Mouse (Mus musculus): Measurements from ENCODE around the gene Cdkn2b. TPM values are rescaled to one million over a fixed set of nuclear protein-coding genes. Genes with fewer than 3 reads are reported as not detected.

Cdkn2b gene
- total and polyA plus RNA-seq, 3 experiments: not detected

- no peaks in the 10 kb centered on the region for H3K9me3 ChIP-seq (replicated peaks; ENCODE audit: low read length)
Observed at GRCm38 (mm10) chr4:89305691-89306090, 5.1 kb downstream of the Cdkn2b start.

GRCm38 (mm10) chr4:89303281-89303995 is 7.4 kb downstream of the Cdkn2b start:
- H3K4me1 ChIP-seq (ENCODE audit: control insufficient read depth in 1 of 2, insufficient read depth in 2 of 2): no peaks in the 10 kb centered on the region
- H3K9me3 ChIP-seq (replicated peaks; ENCODE audit: low read length): no peaks in the 10 kb centered on the region
- no peak for DNase-seq (ENCODE audit: extremely low read depth)
- TF ChIP-seq BHLHE40 (IDR thresholded peaks at IDR 0.05; ENCODE audit: low read depth, low read length) (no peak), ZKSCAN1 (IDR thresholded peaks at IDR 0.05; ENCODE audit: borderline replicate concordance, low read depth, low read length) (no peak), MAX (IDR thresholded peaks at IDR 0.05; ENCODE audit: low read length) (no peak), POLR2AphosphoS2 (IDR thresholded peaks at IDR 0.05; ENCODE audit: low read depth, low read length) (no peak), MEF2A (IDR thresholded peaks at IDR 0.05; ENCODE audit: borderline replicate concordance, low read depth, low read length) (no peak), USF1 (IDR thresholded peaks at IDR 0.05; ENCODE audit: low read depth, low read length) (no peak), MXI1 (IDR thresholded peaks at IDR 0.05; ENCODE audit: low read depth, low read length) (no peak), SMC3 (IDR thresholded peaks at IDR 0.05; ENCODE audit: low read depth, low read length) (no peak), POLR2A (IDR thresholded peaks at IDR 0.05; ENCODE audit: low read depth, low read length) (no peak), JUN (IDR thresholded peaks at IDR 0.05; ENCODE audit: insufficient read depth, low read depth, low read length) (no peak), USF2 (conservative IDR thresholded peaks at IDR 0.05; ENCODE audit: low read depth, low read length) (no peak), CHD2 (IDR thresholded peaks at IDR 0.05; ENCODE audit: low read length) (no peak), HCFC1 (IDR thresholded peaks at IDR 0.05; ENCODE audit: low read depth, low read length) (no peak), MAFK (IDR thresholded peaks at IDR 0.05; ENCODE audit: insufficient replicate concordance, low read length) (no peak), NELFE (IDR thresholded peaks at IDR 0.05; ENCODE audit: low read depth, low read length) (no peak), CTCF (conservative IDR thresholded peaks at IDR 0.05 in 1 of 2, IDR thresholded peaks at IDR 0.05 in 1 of 2; ENCODE audit: low read depth in 2 of 2, low read length in 2 of 2) (no peak), GABPA (IDR thresholded peaks at IDR 0.05; ENCODE audit: insufficient replicate concordance, low read depth, low read length) (no peak), ZMIZ1 (IDR thresholded peaks at IDR 0.05; ENCODE audit: low read depth, low read length) (no peak), CHD1 (IDR thresholded peaks at IDR 0.05; ENCODE audit: low read depth, low read length) (no peak)
- H3K79me2 ChIP-seq (replicated peaks; ENCODE audit: control insufficient read depth, extremely low read depth, insufficient read depth, poor library complexity, severe bottlenecking): no peaks in the 10 kb centered on the region
- H3K27ac ChIP-seq (ENCODE audit: insufficient read depth, low read depth): no peak overlapping the region
- H3K4me3 ChIP-seq (replicated peaks in 1 of 3; ENCODE audit: low read depth in 2 of 3, low read length in 2 of 3, poor library complexity in 1 of 3): no peak overlapping the region
- H3K4me2 ChIP-seq (ENCODE audit: insufficient read depth, low read depth, poor library complexity, severe bottlenecking): no peak overlapping the region
- no peaks in the 10 kb centered on the region for H3K36me3 ChIP-seq (replicated peaks in 1 of 2; ENCODE audit: control insufficient read depth in 1 of 2, insufficient read depth in 1 of 2, low read length in 1 of 2)
- dilution Hi-C loops (cut with MboI; ENCODE audit: extremely low pct_ligation_motif_present, extremely low pct_unique_long_range_greater_than_20kb, low sequenced_read_pairs): no loop called here
- H3K27me3 ChIP-seq (replicated peaks): no peaks in the 10 kb centered on the region
- in situ Hi-C loops (cut with MboI; ENCODE audit: low pct_ligation_motif_present, low pct_unique_long_range_greater_than_20kb, low sequenced_read_pairs): no loop called here
- H3K9ac ChIP-seq (ENCODE audit: insufficient read depth, low read depth): no peak overlapping the region

More at GRCm38 (mm10) chr4:89305691-89306090, 5.1 kb downstream of the Cdkn2b start:
- Histone ChIP-seq H3K4me3 (replicated peaks in 1 of 3; ENCODE audit: low read depth in 2 of 3, low read length in 2 of 3, poor library complexity in 1 of 3) (no peak overlapping the region), H3K27me3 (replicated peaks) (no peaks in the 10 kb centered on the region), H3K79me2 (replicated peaks; ENCODE audit: control insufficient read depth, extremely low read depth, insufficient read depth, poor library complexity, severe bottlenecking) (no peaks in the 10 kb centered on the region), H3K4me2 (ENCODE audit: insufficient read depth, low read depth, poor library complexity, severe bottlenecking) (no peak overlapping the region), H3K36me3 (replicated peaks in 1 of 2; ENCODE audit: control insufficient read depth in 1 of 2, insufficient read depth in 1 of 2, low read length in 1 of 2) (no peaks in the 10 kb centered on the region), H3K9ac (ENCODE audit: insufficient read depth, low read depth) (no peak overlapping the region), H3K4me1 (ENCODE audit: control insufficient read depth in 1 of 2, insufficient read depth in 2 of 2) (no peaks in the 10 kb centered on the region), H3K27ac (ENCODE audit: insufficient read depth, low read depth) (no peak overlapping the region)
- DNase-seq (ENCODE audit: extremely low read depth): no peak
- in situ Hi-C loops (cut with MboI; ENCODE audit: low pct_ligation_motif_present, low pct_unique_long_range_greater_than_20kb, low sequenced_read_pairs): no loop called here
- TF ChIP-seq ZNF384 (IDR thresholded peaks at IDR 0.05; ENCODE audit: low read depth, low read length): no peak
- dilution Hi-C loops (cut with MboI; ENCODE audit: extremely low pct_ligation_motif_present, extremely low pct_unique_long_range_greater_than_20kb, low sequenced_read_pairs): no loop called here

Data from CH12.LX (cell line).